Mouse (Mus musculus): ENCODE measurements around the gene Car5a. TPM values are rescaled to one million over a fixed set of nuclear protein-coding genes. Genes with fewer than 3 reads are reported as not detected.

The Car5a gene
- polyA plus RNA-seq, 1 experiment from 2014 or later = not detected

GRCm38 (mm10) chr8:121901498-121902236 is 43.0 kb downstream of the Car5a start:
- H3K9me3 ChIP-seq (ENCODE audit: control insufficient read depth, low read length) = no peaks in the 10 kb centered on the region
- H3K27me3 ChIP-seq (replicated peaks; ENCODE audit: control insufficient read depth, insufficient read depth, low read length) = no peaks in the 10 kb centered on the region
- ATAC-seq (replicated peaks; ENCODE audit: low FRiP score, low TSS enrichment, low read depth) = no peak
- peaks cover 48% of the 10 kb centered on the region for H3K4me1 ChIP-seq (replicated peaks; ENCODE audit: control insufficient read depth, insufficient read depth, low read length)
- no peak overlapping the region for H3K4me3 ChIP-seq (ENCODE audit: low read depth, low read length)
- H3K27ac ChIP-seq (ENCODE audit: low read depth) = no peak overlapping the region
- 41% methylated on average over 8 of the region's 8 CpGs for WGBS
- H3K9ac ChIP-seq (ENCODE audit: low read length) = no peak overlapping the region
- no peak overlapping the region for H3K4me2 ChIP-seq (ENCODE audit: low read length)
- H3K36me3 ChIP-seq (ENCODE audit: control insufficient read depth, insufficient read depth, low read length) = no peaks in the 10 kb centered on the region
- DNase-seq (ENCODE audit: low spot score) = no peak

- no peak for ATAC-seq (replicated peaks; ENCODE audit: low FRiP score, low TSS enrichment, low read depth)
- no peaks in the 10 kb centered on the region for H3K27me3 ChIP-seq (replicated peaks; ENCODE audit: control insufficient read depth, insufficient read depth, low read length)
- H3K9ac ChIP-seq (ENCODE audit: low read length) = peak overlapping the region; percentile 25; the same call in 1 of the 2 replicates
- peak overlapping the region; percentile 89 for H3K27ac ChIP-seq (ENCODE audit: low read depth)
- no peak for DNase-seq (ENCODE audit: low spot score)
- peak overlapping the region; percentile 43 for H3K4me2 ChIP-seq (ENCODE audit: low read length)
- peaks cover 41% of the 10 kb centered on the region for H3K4me1 ChIP-seq (replicated peaks; ENCODE audit: control insufficient read depth, insufficient read depth, low read length)
- 77% methylated on average over 18 of the region's 18 CpGs for WGBS
- no peaks in the 10 kb centered on the region for H3K9me3 ChIP-seq (ENCODE audit: control insufficient read depth, low read length)
- H3K36me3 ChIP-seq (ENCODE audit: control insufficient read depth, insufficient read depth, low read length) = peaks cover 12% of the 10 kb centered on the region
- H3K4me3 ChIP-seq (ENCODE audit: low read depth, low read length) = no peak overlapping the region
These were observed 45.3 kb downstream of the Car5a start for GRCm38 (mm10) chr8:121899180-121900044.

GRCm38 (mm10) chr8:121898401-121898931 is 46.2 kb downstream of the Car5a start:
- H3K36me3 ChIP-seq (ENCODE audit: control insufficient read depth, insufficient read depth, low read length) = peaks cover 12% of the 10 kb centered on the region
- peak; percentile 93 for ATAC-seq (replicated peaks; ENCODE audit: low FRiP score, low TSS enrichment, low read depth)
- H3K9me3 ChIP-seq (ENCODE audit: control insufficient read depth, low read length) = no peaks in the 10 kb centered on the region
- peak overlapping the region; percentile 89 for H3K27ac ChIP-seq (ENCODE audit: low read depth)
- no peaks in the 10 kb centered on the region for H3K27me3 ChIP-seq (replicated peaks; ENCODE audit: control insufficient read depth, insufficient read depth, low read length)
- peaks cover 41% of the 10 kb centered on the region for H3K4me1 ChIP-seq (replicated peaks; ENCODE audit: control insufficient read depth, insufficient read depth, low read length)
- H3K9ac ChIP-seq (ENCODE audit: low read length) = peak overlapping the region; percentile 40
- peak overlapping the region; percentile 43 for H3K4me2 ChIP-seq (ENCODE audit: low read length)
- peak; percentile 85 for DNase-seq (ENCODE audit: low spot score)
- 0 out of 2 replicates have a peak overlapping the region, but pooled peaks have one; percentile 12 for H3K4me3 ChIP-seq (ENCODE audit: low read depth, low read length)
- 1% methylated on average over 4 of the region's 4 CpGs for WGBS

- peaks cover 41% of the 10 kb centered on the region for H3K4me1 ChIP-seq (replicated peaks; ENCODE audit: control insufficient read depth, insufficient read depth, low read length)
- peak overlapping the region; percentile 43 for H3K4me2 ChIP-seq (ENCODE audit: low read length)
- DNase-seq (ENCODE audit: low spot score) = peak; percentile 79
- H3K9ac ChIP-seq (ENCODE audit: low read length) = peak overlapping the region; percentile 40
- H3K9me3 ChIP-seq (ENCODE audit: control insufficient read depth, low read length) = no peaks in the 10 kb centered on the region
- H3K36me3 ChIP-seq (ENCODE audit: control insufficient read depth, insufficient read depth, low read length) = peaks cover 12% of the 10 kb centered on the region
- peak overlapping the region; percentile 89 for H3K27ac ChIP-seq (ENCODE audit: low read depth)
- H3K4me3 ChIP-seq (ENCODE audit: low read depth, low read length) = 0 out of 2 replicates have a peak overlapping the region, but pooled peaks have one; percentile 12
- peak; percentile 74 for ATAC-seq (replicated peaks; ENCODE audit: low FRiP score, low TSS enrichment, low read depth)
- H3K27me3 ChIP-seq (replicated peaks; ENCODE audit: control insufficient read depth, insufficient read depth, low read length) = no peaks in the 10 kb centered on the region
- WGBS = 5% methylated on average over 7 of the region's 7 CpGs
These were observed 46.8 kb downstream of the Car5a start for GRCm38 (mm10) chr8:121897871-121898381.

- H3K9ac ChIP-seq (ENCODE audit: low read length) = no peak overlapping the region
- DNase-seq (ENCODE audit: low spot score) = no peak
- peaks cover 41% of the 10 kb centered on the region for H3K4me1 ChIP-seq (replicated peaks; ENCODE audit: control insufficient read depth, insufficient read depth, low read length)
- peaks cover 12% of the 10 kb centered on the region for H3K36me3 ChIP-seq (ENCODE audit: control insufficient read depth, insufficient read depth, low read length)
- no peak overlapping the region for H3K4me3 ChIP-seq (ENCODE audit: low read depth, low read length)
- H3K4me2 ChIP-seq (ENCODE audit: low read length) = peak overlapping the region; percentile 43; the same call in 1 of the 2 replicates
- WGBS = 75% methylated on average over 9 of the region's 9 CpGs
- no peak for ATAC-seq (replicated peaks; ENCODE audit: low FRiP score, low TSS enrichment, low read depth)
- no peaks in the 10 kb centered on the region for H3K27me3 ChIP-seq (replicated peaks; ENCODE audit: control insufficient read depth, insufficient read depth, low read length)
- H3K9me3 ChIP-seq (ENCODE audit: control insufficient read depth, low read length) = no peaks in the 10 kb centered on the region
- peak overlapping the region; percentile 89; the same call in 1 of the 2 replicates for H3K27ac ChIP-seq (ENCODE audit: low read depth)
These were observed 47.5 kb downstream of the Car5a start for GRCm38 (mm10) chr8:121897205-121897604.

- H3K4me2 ChIP-seq (ENCODE audit: low read length) = no peak overlapping the region
- no peak for ATAC-seq (replicated peaks; ENCODE audit: low FRiP score, low TSS enrichment, low read depth)
These were observed 48.1 kb downstream of the Car5a start for GRCm38 (mm10) chr8:121896476-121897145.

GRCm38 (mm10) chr8:121895910-121896309 is 48.8 kb downstream of the Car5a start:
- Histone ChIP-seq H3K4me1 (replicated peaks; ENCODE audit: control insufficient read depth, insufficient read depth, low read length) (peaks cover 36% of the 10 kb centered on the region), H3K4me3 (ENCODE audit: low read depth, low read length) (no peak overlapping the region), H3K27me3 (replicated peaks; ENCODE audit: control insufficient read depth, insufficient read depth, low read length) (no peaks in the 10 kb centered on the region), H3K4me2 (ENCODE audit: low read length) (no peak overlapping the region), H3K36me3 (ENCODE audit: control insufficient read depth, insufficient read depth, low read length) (peaks cover 12% of the 10 kb centered on the region), H3K9ac (ENCODE audit: low read length) (no peak overlapping the region), H3K27ac (ENCODE audit: low read depth) (no peak overlapping the region), H3K9me3 (ENCODE audit: control insufficient read depth, low read length) (no peaks in the 10 kb centered on the region)
- no peak for DNase-seq (ENCODE audit: low spot score)
- no peak for ATAC-seq (replicated peaks; ENCODE audit: low FRiP score, low TSS enrichment, low read depth)
- WGBS = 73% methylated on average over 7 of the region's 7 CpGs

More at GRCm38 (mm10) chr8:121896476-121897145, 48.1 kb downstream of the Car5a start:
- H3K4me3 ChIP-seq (ENCODE audit: low read depth, low read length) = no peak overlapping the region
- no peak for DNase-seq (ENCODE audit: low spot score)
- no peak overlapping the region for H3K9ac ChIP-seq (ENCODE audit: low read length)
- peaks cover 37% of the 10 kb centered on the region for H3K4me1 ChIP-seq (replicated peaks; ENCODE audit: control insufficient read depth, insufficient read depth, low read length)
- 0 out of 2 replicates have a peak overlapping the region, but pooled peaks have one; percentile 35 for H3K27ac ChIP-seq (ENCODE audit: low read depth)
- H3K36me3 ChIP-seq (ENCODE audit: control insufficient read depth, insufficient read depth, low read length) = peaks cover 12% of the 10 kb centered on the region
- H3K9me3 ChIP-seq (ENCODE audit: control insufficient read depth, low read length) = no peaks in the 10 kb centered on the region
- H3K27me3 ChIP-seq (replicated peaks; ENCODE audit: control insufficient read depth, insufficient read depth, low read length) = no peaks in the 10 kb centered on the region
- WGBS = 48% methylated on average over 12 of the region's 12 CpGs

- ATAC-seq (replicated peaks; ENCODE audit: low FRiP score, low TSS enrichment, low read depth) (no peak), DNase-seq (ENCODE audit: low spot score) (no peak)
- 91% methylated on average over 5 of the region's 5 CpGs for WGBS
- H3K27me3 ChIP-seq (replicated peaks; ENCODE audit: control insufficient read depth, insufficient read depth, low read length) = no peaks in the 10 kb centered on the region
- H3K27ac ChIP-seq (ENCODE audit: low read depth) = no peak overlapping the region
- peaks cover 17% of the 10 kb centered on the region for H3K36me3 ChIP-seq (ENCODE audit: control insufficient read depth, insufficient read depth, low read length)
- no peak overlapping the region for H3K9ac ChIP-seq (ENCODE audit: low read length)
- H3K4me1 ChIP-seq (replicated peaks; ENCODE audit: control insufficient read depth, insufficient read depth, low read length) = peaks cover 17% of the 10 kb centered on the region
- no peak overlapping the region for H3K4me3 ChIP-seq (ENCODE audit: low read depth, low read length)
- no peaks in the 10 kb centered on the region for H3K9me3 ChIP-seq (ENCODE audit: control insufficient read depth, low read length)
- no peak overlapping the region for H3K4me2 ChIP-seq (ENCODE audit: low read length)
These were observed 51.8 kb downstream of the Car5a start for GRCm38 (mm10) chr8:121892875-121893274.
